Mouse (Mus musculus): ENCODE results near the gene Zfp316. TPM values are rescaled to one million over a fixed set of nuclear protein-coding genes. Genes with fewer than 3 reads are reported as not detected.

Zfp316 gene
- total and polyA plus RNA-seq, 3 experiments: 3.6 to 5.4 (median 4.5) TPM

GRCm38 (mm10) chr5:143236036-143236435 lies 33.8 kb downstream of the Zfp316 start:
- intact Hi-C loops (cut with DNase I): loop anchor here (2.0 to 5.0 kb wide), 2 partner anchors 33 to 166 kb away; partner anchors contain the start of gene Kdelr2

DNA sequence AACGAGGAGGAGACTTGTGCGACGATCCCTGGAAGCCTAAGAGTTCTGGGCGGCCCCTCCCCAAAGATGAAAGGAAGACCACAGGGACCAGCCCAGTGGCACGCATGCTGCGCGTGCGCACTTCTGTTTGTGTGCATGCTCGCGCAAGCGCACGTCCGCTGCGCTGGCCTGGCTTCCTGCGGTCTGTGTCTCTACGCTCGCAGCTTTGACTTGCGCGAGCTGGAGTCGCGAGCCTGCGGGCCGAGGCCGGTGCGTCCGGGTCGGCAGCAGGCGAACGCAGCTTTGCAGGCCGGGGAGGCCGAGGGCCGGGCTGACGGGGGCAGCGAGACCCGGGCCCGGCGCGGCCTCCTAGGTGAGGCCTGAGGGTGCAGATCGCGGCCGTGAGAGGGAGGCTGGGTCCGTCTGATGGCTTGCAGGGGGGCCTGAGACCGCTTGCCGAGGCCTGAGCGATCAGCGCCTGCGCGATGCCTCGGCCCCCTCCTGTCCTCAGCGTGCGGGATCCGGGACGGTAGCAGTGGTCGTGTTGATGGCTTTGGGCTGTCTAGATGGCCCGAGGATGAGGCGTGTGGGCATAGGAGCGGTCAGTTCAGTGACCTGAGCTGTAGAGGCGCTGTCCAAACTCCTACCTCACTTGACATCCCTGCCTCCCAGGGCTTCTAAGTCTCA lies 34.7 kb downstream of the Zfp316 start, which contains the start of gene Zfp12:
Zfp12 (plus strand) TSS at position 136 of the 666 bp plus-strand sequence.
- peak; percentile 64 for TF ChIP-seq CTCF (IDR thresholded peaks at IDR 0.05)
- peak; percentile 79 for TF ChIP-seq POLR2A (IDR thresholded peaks at IDR 0.05; ENCODE audit: insufficient read depth, low read depth, low read length)
- peak; percentile 73 for TF ChIP-seq EP300 (IDR thresholded peaks at IDR 0.05; ENCODE audit: insufficient read depth, low read depth, low read length)
- Histone ChIP-seq H3K27me3 (ENCODE audit: control insufficient read depth, insufficient read depth, low read length) (no peaks in the 10 kb centered on the region), H3K36me3 (ENCODE audit: control insufficient read depth, insufficient read depth, low read length) (peaks cover 3% of the 10 kb centered on the region), H3K4me3 (peak within 1 kb of the TSS; percentile 79), H3K27ac (peak within 1 kb of the TSS; percentile 94), H3K79me2 (replicated peaks; ENCODE audit: control insufficient read depth, insufficient read depth, low read length) (peaks cover 2% of the 10 kb centered on the region; the same call in 1 of the 2 replicates), H3K9ac (ENCODE audit: low read depth, low read length) (peak within 1 kb of the TSS; percentile 75), H3K4me1 (ENCODE audit: control insufficient read depth, insufficient read depth, low read length) (peaks cover 2% of the 10 kb centered on the region)
- intact Hi-C loops (cut with DNase I): loop anchor here (1.0 to 5.0 kb wide), 2 partner anchors 55 to 167 kb away; partner anchors contain the start of genes Kdelr2 and Rbak
- peak; percentile 93 to 97 for DNase-seq
- under 1% methylated on average over 58 of the region's 58 CpGs for WGBS

More at GRCm38 (mm10) chr5:143236036-143236435, 33.8 kb downstream of the Zfp316 start:
- Histone ChIP-seq H3K27me3 (ENCODE audit: control insufficient read depth, insufficient read depth, low read length) (no peaks in the 10 kb centered on the region), H3K36me3 (ENCODE audit: control insufficient read depth, insufficient read depth, low read length) (peaks cover 3% of the 10 kb centered on the region), H3K27ac (no peak overlapping the region; the same call in 1 of the 2 replicates), H3K79me2 (replicated peaks; ENCODE audit: control insufficient read depth, insufficient read depth, low read length) (peaks cover 2% of the 10 kb centered on the region; the same call in 1 of the 2 replicates), H3K9ac (ENCODE audit: low read depth, low read length) (no peak overlapping the region), H3K4me1 (ENCODE audit: control insufficient read depth, insufficient read depth, low read length) (peaks cover 2% of the 10 kb centered on the region), H3K4me3 (peak overlapping the region; percentile 79)
- 26% methylated on average over 9 of the region's 9 CpGs for WGBS
- TF ChIP-seq CTCF (IDR thresholded peaks at IDR 0.05): no peak
- no peak for TF ChIP-seq EP300 (IDR thresholded peaks at IDR 0.05; ENCODE audit: insufficient read depth, low read depth, low read length)
- no peak for TF ChIP-seq POLR2A (IDR thresholded peaks at IDR 0.05; ENCODE audit: insufficient read depth, low read depth, low read length)
- no peak for DNase-seq

GRCm38 (mm10) chr5:143226790-143227189 lies 43.0 kb downstream of the Zfp316 start, which contains the start of gene Spdye4a:
Gene Spdye4a, minus strand, starts transcription at chr5:143226890.
- H3K27me3 ChIP-seq (ENCODE audit: control insufficient read depth, insufficient read depth, low read length): no peaks in the 10 kb centered on the region
- 80% methylated on average over 3 of the region's 3 CpGs for WGBS
- no peaks in the 10 kb centered on the region for H3K79me2 ChIP-seq (replicated peaks; ENCODE audit: control insufficient read depth, insufficient read depth, low read length)
- no peak within 1 kb of the TSS for H3K27ac ChIP-seq
- intact Hi-C loops (cut with DNase I): no loop called here
- no peak for TF ChIP-seq EP300 (IDR thresholded peaks at IDR 0.05; ENCODE audit: insufficient read depth, low read depth, low read length)
- TF ChIP-seq CTCF (IDR thresholded peaks at IDR 0.05): no peak
- no peak for TF ChIP-seq POLR2A (IDR thresholded peaks at IDR 0.05; ENCODE audit: insufficient read depth, low read depth, low read length)
- H3K4me1 ChIP-seq (ENCODE audit: control insufficient read depth, insufficient read depth, low read length): no peaks in the 10 kb centered on the region
- H3K9ac ChIP-seq (ENCODE audit: low read depth, low read length): no peak within 1 kb of the TSS
- no peak within 1 kb of the TSS for H3K4me3 ChIP-seq
- no peak for DNase-seq
- no peaks in the 10 kb centered on the region for H3K36me3 ChIP-seq (ENCODE audit: control insufficient read depth, insufficient read depth, low read length)

GRCm38 (mm10) chr5:143222287-143222686 lies 47.5 kb downstream of the Zfp316 start:
- Histone ChIP-seq H3K36me3 (ENCODE audit: control insufficient read depth, insufficient read depth, low read length) (no peaks in the 10 kb centered on the region), H3K27ac (no peak overlapping the region), H3K4me3 (no peak overlapping the region), H3K27me3 (ENCODE audit: control insufficient read depth, insufficient read depth, low read length) (no peaks in the 10 kb centered on the region), H3K79me2 (replicated peaks; ENCODE audit: control insufficient read depth, insufficient read depth, low read length) (no peaks in the 10 kb centered on the region), H3K4me1 (ENCODE audit: control insufficient read depth, insufficient read depth, low read length) (no peaks in the 10 kb centered on the region), H3K9ac (ENCODE audit: low read depth, low read length) (no peak overlapping the region)
- intact Hi-C loops (cut with DNase I): no loop called here
- WGBS: 59% methylated on average over 1 of the region's 1 CpGs
- no peak for DNase-seq
- no peak for TF ChIP-seq POLR2A (IDR thresholded peaks at IDR 0.05; ENCODE audit: insufficient read depth, low read depth, low read length)
- no peak for TF ChIP-seq EP300 (IDR thresholded peaks at IDR 0.05; ENCODE audit: insufficient read depth, low read depth, low read length)
- no peak for TF ChIP-seq CTCF (IDR thresholded peaks at IDR 0.05)

- 65% methylated on average over 5 of the region's 5 CpGs for WGBS
- no peak for TF ChIP-seq POLR2A (IDR thresholded peaks at IDR 0.05; ENCODE audit: insufficient read depth, low read depth, low read length)
- TF ChIP-seq EP300 (IDR thresholded peaks at IDR 0.05; ENCODE audit: insufficient read depth, low read depth, low read length): no peak
- TF ChIP-seq CTCF (IDR thresholded peaks at IDR 0.05): no peak
- intact Hi-C loops (cut with DNase I): no loop called here
Measured at GRCm38 (mm10) chr5:143220996-143221395, 48.8 kb downstream of the Zfp316 start.

DNA sequence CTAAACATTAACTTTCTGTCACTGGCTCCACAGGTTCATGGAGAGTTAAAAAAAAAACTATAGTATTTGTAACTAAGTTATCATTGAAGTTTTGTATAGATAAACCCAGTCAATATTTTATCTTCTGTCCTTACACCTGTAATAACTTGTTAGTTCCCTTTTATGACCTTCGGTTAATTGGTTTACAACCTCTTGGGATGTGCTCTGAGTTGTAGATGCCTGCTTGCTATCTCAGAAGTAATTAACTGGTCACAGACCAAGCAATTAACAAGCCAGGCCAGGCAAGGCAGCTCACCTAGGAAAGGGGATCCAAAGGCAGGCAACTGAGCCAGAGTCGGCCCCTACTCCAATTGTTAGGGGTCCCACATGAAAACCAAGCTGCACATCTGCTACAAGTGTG lies 56.0 kb downstream of the Zfp316 start:
- Histone ChIP-seq H3K27ac (no peak overlapping the region), H3K4me3 (no peak overlapping the region), H3K36me3 (ENCODE audit: control insufficient read depth, insufficient read depth, low read length) (no peaks in the 10 kb centered on the region), H3K9ac (ENCODE audit: low read depth, low read length) (no peak overlapping the region), H3K27me3 (ENCODE audit: control insufficient read depth, insufficient read depth, low read length) (no peaks in the 10 kb centered on the region), H3K4me1 (ENCODE audit: control insufficient read depth, insufficient read depth, low read length) (no peaks in the 10 kb centered on the region), H3K79me2 (replicated peaks; ENCODE audit: control insufficient read depth, insufficient read depth, low read length) (no peaks in the 10 kb centered on the region)
- intact Hi-C loops (cut with DNase I): no loop called here
- TF ChIP-seq EP300 (IDR thresholded peaks at IDR 0.05; ENCODE audit: insufficient read depth, low read depth, low read length) (no peak), POLR2A (IDR thresholded peaks at IDR 0.05; ENCODE audit: insufficient read depth, low read depth, low read length) (no peak), CTCF (IDR thresholded peaks at IDR 0.05) (no peak)
- 74% methylated on average over 2 of the region's 2 CpGs for WGBS
- DNase-seq: no peak

More at GRCm38 (mm10) chr5:143220996-143221395, 48.8 kb downstream of the Zfp316 start:
- Histone ChIP-seq H3K27me3 (ENCODE audit: control insufficient read depth, insufficient read depth, low read length) (no peaks in the 10 kb centered on the region), H3K9ac (ENCODE audit: low read depth, low read length) (no peak overlapping the region), H3K4me1 (ENCODE audit: control insufficient read depth, insufficient read depth, low read length) (no peaks in the 10 kb centered on the region), H3K79me2 (replicated peaks; ENCODE audit: control insufficient read depth, insufficient read depth, low read length) (no peaks in the 10 kb centered on the region), H3K27ac (no peak overlapping the region), H3K36me3 (ENCODE audit: control insufficient read depth, insufficient read depth, low read length) (no peaks in the 10 kb centered on the region), H3K4me3 (no peak overlapping the region)
- no peak for DNase-seq
